Mouse (Mus musculus): ENCODE data around the gene Fam8a1. TPM values are rescaled to one million over a fixed set of nuclear protein-coding genes. Genes with fewer than 3 reads are reported as not detected.

Gene Fam8a1
- polyA plus RNA-seq, 1 experiment from 2014 or later, result 2.8 TPM

DNA sequence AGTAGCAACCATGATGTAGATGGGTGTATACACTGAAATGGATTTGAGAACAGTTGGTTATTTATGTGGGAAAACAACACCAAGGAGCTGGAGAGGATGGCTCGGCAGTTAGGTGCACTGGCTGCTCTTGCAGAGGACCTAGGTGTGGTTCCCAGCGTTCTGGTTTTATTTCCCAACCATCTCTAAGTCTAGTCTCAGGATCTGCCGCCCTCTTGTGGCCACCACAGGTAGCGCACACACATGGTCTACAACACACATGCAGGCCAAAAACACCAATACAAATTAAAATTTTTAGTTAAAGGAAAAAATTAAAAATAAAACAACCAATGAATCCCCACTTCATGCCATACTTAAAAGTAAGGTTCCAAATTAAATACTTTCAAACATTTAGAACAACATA, 27.0 kb upstream of the Fam8a1 start:
- ATAC-seq (ENCODE audit: insufficient read depth), result no peak
- 62% methylated on average over 4 of the region's 4 CpGs for WGBS (ENCODE audit: insufficient replicate concordance)
- no peak overlapping the region for H3K4me2 ChIP-seq

DNA sequence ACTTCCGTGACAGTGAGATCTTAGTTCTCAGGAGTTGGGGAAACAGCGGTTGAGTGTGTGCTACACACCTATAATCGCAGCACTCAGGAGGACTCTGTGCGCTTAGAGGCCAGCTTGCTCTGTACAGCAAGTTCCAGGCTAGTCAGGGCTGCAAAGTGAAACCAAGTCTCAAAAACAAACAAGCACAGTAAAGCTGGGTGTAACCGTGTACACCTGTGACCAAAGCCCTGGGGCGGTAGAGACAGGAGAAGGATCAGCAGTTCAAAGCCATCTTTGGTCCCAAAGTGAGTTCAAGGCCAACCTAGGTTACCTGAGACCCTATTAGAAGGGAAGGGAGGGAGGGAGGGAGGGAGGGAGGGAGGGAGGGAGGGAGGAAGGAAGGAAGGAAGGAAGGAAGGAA, 25.1 kb upstream of the Fam8a1 start:
- Histone ChIP-seq H3K4me3 (replicated peaks) (no peak overlapping the region), H3K9ac (no peak overlapping the region), H3K9me3 (replicated peaks) (no peaks in the 10 kb centered on the region), H3K27me3 (no peaks in the 10 kb centered on the region), H3K4me1 (replicated peaks) (no peaks in the 10 kb centered on the region), H3K36me3 (replicated peaks) (no peaks in the 10 kb centered on the region), H3K27ac (replicated peaks) (no peak overlapping the region), H3K4me2 (no peak overlapping the region)
- 68% methylated on average over 6 of the region's 6 CpGs for WGBS (ENCODE audit: insufficient replicate concordance)
- ATAC-seq (ENCODE audit: insufficient read depth), result no peak

More for the DNA sequence above, 27.0 kb upstream of the Fam8a1 start:
- H3K4me3 ChIP-seq (replicated peaks), result no peak overlapping the region
- no peaks in the 10 kb centered on the region for H3K27me3 ChIP-seq
- H3K9me3 ChIP-seq (replicated peaks), result no peaks in the 10 kb centered on the region
- H3K9ac ChIP-seq, result no peak overlapping the region
- no peaks in the 10 kb centered on the region for H3K36me3 ChIP-seq (replicated peaks)
- no peaks in the 10 kb centered on the region for H3K4me1 ChIP-seq (replicated peaks)
- no peak overlapping the region for H3K27ac ChIP-seq (replicated peaks)

- no peak for ATAC-seq (ENCODE audit: insufficient read depth)
- no peaks in the 10 kb centered on the region for H3K9me3 ChIP-seq (replicated peaks)
- H3K27ac ChIP-seq (replicated peaks), result no peak overlapping the region
- no peak overlapping the region for H3K4me2 ChIP-seq
- H3K36me3 ChIP-seq (replicated peaks), result no peaks in the 10 kb centered on the region
- no peak overlapping the region for H3K4me3 ChIP-seq (replicated peaks)
- H3K4me1 ChIP-seq (replicated peaks), result no peaks in the 10 kb centered on the region
- 71% methylated on average over 6 of the region's 6 CpGs for WGBS (ENCODE audit: insufficient replicate concordance)
- H3K9ac ChIP-seq, result no peak overlapping the region
- H3K27me3 ChIP-seq, result no peaks in the 10 kb centered on the region
These were observed 23.8 kb upstream of the Fam8a1 start for GRCm38 (mm10) chr13:46645476-46645875.

DNA sequence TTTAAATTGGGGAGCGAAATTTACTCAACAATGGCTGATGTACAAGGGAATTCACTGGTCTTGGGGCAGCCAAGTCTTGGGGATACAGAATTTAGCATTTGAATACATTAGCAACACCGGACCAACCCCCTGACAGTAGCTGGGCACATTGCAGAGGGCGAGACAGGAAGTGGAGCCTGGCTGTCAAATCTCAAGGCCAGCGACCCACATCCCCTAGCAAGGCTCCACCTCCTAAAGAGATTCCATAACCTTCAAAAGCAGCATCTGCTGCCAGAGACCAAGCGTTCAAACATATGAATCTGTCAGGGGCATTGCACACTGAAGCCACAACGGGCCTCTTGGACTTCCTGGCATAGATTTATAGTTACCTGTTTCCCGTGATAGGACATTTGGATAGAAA, 17.5 kb upstream of the Fam8a1 start:
- no peak overlapping the region for H3K9ac ChIP-seq
- H3K27me3 ChIP-seq, result no peaks in the 10 kb centered on the region
- no peak for ATAC-seq (ENCODE audit: insufficient read depth)
- H3K36me3 ChIP-seq (replicated peaks), result no peaks in the 10 kb centered on the region
- H3K4me3 ChIP-seq (replicated peaks), result no peak overlapping the region
- H3K4me2 ChIP-seq, result no peak overlapping the region
- no peaks in the 10 kb centered on the region for H3K9me3 ChIP-seq (replicated peaks)
- WGBS (ENCODE audit: insufficient replicate concordance), result 34% methylated on average over 7 of the region's 7 CpGs
- H3K4me1 ChIP-seq (replicated peaks), result no peaks in the 10 kb centered on the region
- H3K27ac ChIP-seq (replicated peaks), result no peak overlapping the region

DNA sequence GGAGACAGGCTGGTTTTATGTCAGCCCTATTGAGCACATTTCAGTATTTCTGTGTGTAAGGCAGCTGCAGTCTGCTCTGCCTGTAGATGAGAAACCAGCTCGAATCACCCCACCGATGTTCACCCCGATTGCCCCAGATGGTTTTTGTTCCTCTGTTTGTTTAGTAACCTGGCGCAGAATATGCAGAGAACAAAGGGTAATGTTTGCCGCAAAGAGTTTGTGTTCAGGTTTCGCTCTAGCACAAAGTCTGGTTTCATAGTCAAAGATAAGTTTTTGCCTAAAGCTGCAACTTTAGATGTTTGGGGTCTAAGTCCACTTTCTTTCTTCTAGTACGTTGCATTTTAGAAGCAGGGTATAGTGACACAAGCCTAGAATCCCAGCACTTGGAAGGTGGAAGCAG, 16.7 kb upstream of the Fam8a1 start:
- H3K4me1 ChIP-seq (replicated peaks), result no peaks in the 10 kb centered on the region
- no peak overlapping the region for H3K27ac ChIP-seq (replicated peaks)
- H3K4me3 ChIP-seq (replicated peaks), result no peak overlapping the region
- H3K9ac ChIP-seq, result no peak overlapping the region
- no peaks in the 10 kb centered on the region for H3K36me3 ChIP-seq (replicated peaks)
- H3K4me2 ChIP-seq, result no peak overlapping the region
- no peaks in the 10 kb centered on the region for H3K27me3 ChIP-seq
- H3K9me3 ChIP-seq (replicated peaks), result no peaks in the 10 kb centered on the region
- WGBS (ENCODE audit: insufficient replicate concordance), result 65% methylated on average over 7 of the region's 7 CpGs
- no peak for ATAC-seq (ENCODE audit: insufficient read depth)

- Histone ChIP-seq H3K4me2 (no peak overlapping the region), H3K36me3 (replicated peaks) (no peaks in the 10 kb centered on the region), H3K4me1 (replicated peaks) (no peaks in the 10 kb centered on the region), H3K4me3 (replicated peaks) (no peak overlapping the region), H3K9ac (no peak overlapping the region), H3K27me3 (no peaks in the 10 kb centered on the region), H3K27ac (replicated peaks) (no peak overlapping the region), H3K9me3 (replicated peaks) (no peaks in the 10 kb centered on the region)
- no peak for ATAC-seq (ENCODE audit: insufficient read depth)
- WGBS (ENCODE audit: insufficient replicate concordance), result 67% methylated on average over 4 of the region's 4 CpGs
These were observed 15.7 kb upstream of the Fam8a1 start for GRCm38 (mm10) chr13:46653671-46654070.

- Histone ChIP-seq H3K4me1 (replicated peaks) (no peaks in the 10 kb centered on the region), H3K4me3 (replicated peaks) (no peak overlapping the region), H3K36me3 (replicated peaks) (no peaks in the 10 kb centered on the region), H3K9me3 (replicated peaks) (no peaks in the 10 kb centered on the region), H3K27ac (replicated peaks) (no peak overlapping the region), H3K27me3 (no peaks in the 10 kb centered on the region), H3K9ac (no peak overlapping the region), H3K4me2 (no peak overlapping the region)
- no peak for ATAC-seq (ENCODE audit: insufficient read depth)
- WGBS (ENCODE audit: insufficient replicate concordance), result 63% methylated on average over 5 of the region's 5 CpGs
These were observed 14.8 kb upstream of the Fam8a1 start for GRCm38 (mm10) chr13:46654566-46654965.

- Histone ChIP-seq H3K27me3 (no peaks in the 10 kb centered on the region), H3K4me2 (no peak overlapping the region)
These were observed 10.1 kb upstream of the Fam8a1 start for GRCm38 (mm10) chr13:46659211-46659610.

DNA sequence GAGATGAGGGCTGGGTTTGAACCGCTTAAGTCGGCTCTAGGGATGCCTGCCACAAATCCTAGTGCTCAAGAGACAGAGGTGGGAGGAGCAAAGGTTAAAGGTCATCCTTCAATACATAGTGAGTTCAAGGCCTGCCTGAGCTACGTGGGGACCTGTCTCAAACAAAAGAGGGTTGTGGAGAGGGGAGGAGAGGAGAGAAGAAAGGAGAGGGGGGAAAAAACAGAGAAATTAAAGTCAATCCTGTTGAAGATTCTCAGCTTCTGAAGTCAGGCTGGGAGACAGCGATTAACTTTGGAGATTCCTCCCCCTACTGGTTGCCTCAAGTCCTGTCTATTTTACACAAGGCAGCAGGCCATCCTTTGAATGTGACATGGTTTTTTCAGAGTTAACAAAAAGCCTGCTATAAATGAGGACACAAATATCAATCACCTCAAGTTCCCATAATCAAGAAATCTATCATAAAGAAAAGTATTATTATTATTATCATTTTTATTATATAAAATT, 5.8 kb upstream of the Fam8a1 start:
- H3K27me3 ChIP-seq, result peaks cover 8% of the 10 kb centered on the region; the same call in 1 of the 2 replicates
- no peak overlapping the region for H3K27ac ChIP-seq (replicated peaks)
- H3K4me2 ChIP-seq, result no peak overlapping the region
- ATAC-seq (ENCODE audit: insufficient read depth), result no peak
- WGBS (ENCODE audit: insufficient replicate concordance), result 41% methylated on average over 4 of the region's 4 CpGs
- no peaks in the 10 kb centered on the region for H3K9me3 ChIP-seq (replicated peaks)
- H3K9ac ChIP-seq, result no peak overlapping the region
- no peak overlapping the region for H3K4me3 ChIP-seq (replicated peaks)
- peaks cover 2% of the 10 kb centered on the region for H3K4me1 ChIP-seq (replicated peaks)
- no peaks in the 10 kb centered on the region for H3K36me3 ChIP-seq (replicated peaks)

More at GRCm38 (mm10) chr13:46659211-46659610, 10.1 kb upstream of the Fam8a1 start:
- no peak overlapping the region for H3K4me3 ChIP-seq (replicated peaks)
- no peak overlapping the region for H3K9ac ChIP-seq
- H3K27ac ChIP-seq (replicated peaks), result no peak overlapping the region
- WGBS (ENCODE audit: insufficient replicate concordance), result 69% methylated on average over 5 of the region's 5 CpGs
- H3K4me1 ChIP-seq (replicated peaks), result no peaks in the 10 kb centered on the region
- H3K9me3 ChIP-seq (replicated peaks), result no peaks in the 10 kb centered on the region
- H3K36me3 ChIP-seq (replicated peaks), result no peaks in the 10 kb centered on the region
- ATAC-seq (ENCODE audit: insufficient read depth), result no peak

GRCm38 (mm10) chr13:46669620-46670271, 424 bp downstream of the Fam8a1 start:
- peaks cover 30% of the 10 kb centered on the region for H3K36me3 ChIP-seq (replicated peaks)
- under 1% methylated on average over 55 of the region's 96 CpGs for WGBS (ENCODE audit: insufficient replicate concordance)
- H3K9ac ChIP-seq, result peak overlapping the region; percentile 94
- H3K4me2 ChIP-seq, result peak overlapping the region; percentile 95
- H3K4me3 ChIP-seq (replicated peaks), result peak overlapping the region; percentile 94
- peak overlapping the region; percentile 90 for H3K27ac ChIP-seq (replicated peaks)
- H3K27me3 ChIP-seq, result peaks cover 8% of the 10 kb centered on the region; the same call in 1 of the 2 replicates
- no peaks in the 10 kb centered on the region for H3K9me3 ChIP-seq (replicated peaks)
- peak; percentile 70 for ATAC-seq (ENCODE audit: insufficient read depth)
- H3K4me1 ChIP-seq (replicated peaks), result peaks cover 20% of the 10 kb centered on the region

GRCm38 (mm10) chr13:46670514-46670913, 1.2 kb downstream of the Fam8a1 start:
- peaks cover 37% of the 10 kb centered on the region for H3K36me3 ChIP-seq (replicated peaks)
- H3K9ac ChIP-seq, result peak overlapping the region; percentile 94
- H3K9me3 ChIP-seq (replicated peaks), result no peaks in the 10 kb centered on the region
- peak overlapping the region; percentile 63 for H3K27ac ChIP-seq (replicated peaks)
- H3K4me3 ChIP-seq (replicated peaks), result peak overlapping the region; percentile 94
- peaks cover 8% of the 10 kb centered on the region; the same call in 1 of the 2 replicates for H3K27me3 ChIP-seq
- ATAC-seq (ENCODE audit: insufficient read depth), result no peak
- H3K4me2 ChIP-seq, result peak overlapping the region; percentile 95
- 17% methylated on average over 9 of the region's 9 CpGs for WGBS (ENCODE audit: insufficient replicate concordance)
- H3K4me1 ChIP-seq (replicated peaks), result peaks cover 20% of the 10 kb centered on the region

- ATAC-seq (ENCODE audit: insufficient read depth), result no peak
- H3K27ac ChIP-seq (replicated peaks), result no peak overlapping the region
- no peak overlapping the region for H3K4me2 ChIP-seq
- no peak overlapping the region for H3K9ac ChIP-seq
- peaks cover 63% of the 10 kb centered on the region for H3K36me3 ChIP-seq (replicated peaks)
- H3K4me1 ChIP-seq (replicated peaks), result peaks cover 12% of the 10 kb centered on the region
- H3K4me3 ChIP-seq (replicated peaks), result no peak overlapping the region
- 65% methylated on average over 2 of the region's 2 CpGs for WGBS (ENCODE audit: insufficient replicate concordance)
- H3K27me3 ChIP-seq, result no peaks in the 10 kb centered on the region
- no peaks in the 10 kb centered on the region for H3K9me3 ChIP-seq (replicated peaks)
These were observed 5.3 kb downstream of the Fam8a1 start for GRCm38 (mm10) chr13:46674601-46675000.
